Mouse (Mus musculus): ENCODE data around the gene Ddhd1.

DNA sequence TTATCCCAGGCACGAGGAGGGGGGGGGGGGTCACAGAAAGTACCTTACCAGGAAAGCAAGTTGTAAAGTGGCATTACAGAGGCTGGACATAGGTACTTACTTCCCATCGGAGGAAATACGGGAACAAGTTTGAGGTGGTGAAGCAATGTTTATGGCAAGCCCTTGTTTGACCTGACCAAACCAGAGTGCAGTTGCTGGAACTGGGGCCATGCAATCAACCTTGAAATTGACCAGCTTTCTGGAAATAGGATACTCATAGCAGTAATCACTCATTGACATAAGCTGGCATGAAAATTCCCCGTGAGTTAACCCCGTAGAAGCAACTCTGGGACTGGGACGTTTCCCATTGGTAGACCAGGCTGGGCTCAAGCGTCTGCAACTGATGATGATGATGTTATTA lies 113.0 kb downstream of the Ddhd1 start:
- TF ChIP-seq EP300 (IDR thresholded peaks at IDR 0.05; ENCODE audit: low read depth) (no peak), CTCF (IDR thresholded peaks at IDR 0.05; ENCODE audit: low read depth) (no peak)
